Mouse (Mus musculus) MEL (cell line): ENCODE measurements around the gene Mkrn1. TPM values are rescaled to one million over a fixed set of nuclear protein-coding genes. Genes with fewer than 3 reads are reported as not detected.

ENCODE experiments used
- DNase-seq: peaks from one replicate; pipeline ENCODE4 v3.0.0; 2011; ENCODE audit warnings: low read depth, low spot score
- H3K27ac ChIP-seq: 2 replicates; pipeline ENCODE4 v1.5.1; 2012; ENCODE audit warnings: low read depth, mild to moderate bottlenecking, control low read depth, low read length, moderate library complexity; ENCODE audit not compliant: control insufficient read depth
- H3K27me3 ChIP-seq, 2 experiments: fragments of 150-350 bp in 1 of 2; sonication (generic) in 1 of 2; 2 replicates each; pipeline ENCODE4 v1.6.1; 2012; ENCODE audit warnings: low read length in 2 of 2, mild to moderate bottlenecking in 2 of 2, improper control_type of control experiment in 1 of 2, moderate library complexity in 1 of 2; ENCODE audit not compliant: insufficient read depth in 2 of 2, control insufficient read depth in 1 of 2
- H3K36me3 ChIP-seq, 2 experiments: 2 replicates each; pipeline ENCODE4 v1.6.1; 2012 to 2014; ENCODE audit warnings: low read length in 2 of 2, improper control_type of control experiment in 1 of 2, inconsistent platforms in 1 of 2, mild to moderate bottlenecking in 1 of 2; ENCODE audit not compliant: insufficient read depth in 2 of 2, control insufficient read depth in 1 of 2
- H3K4me1 ChIP-seq, 2 experiments: fragments of 150-350 bp in 1 of 2; sonication (generic) in 1 of 2; 2 replicates each; pipeline ENCODE4 v1.6.1; 2012; ENCODE audit warnings: low read length in 2 of 2, improper control_type of control experiment in 1 of 2, mild to moderate bottlenecking in 1 of 2; ENCODE audit not compliant: insufficient read depth in 2 of 2, control insufficient read depth in 1 of 2
- H3K4me3 ChIP-seq, 2 experiments: fragments of 150-350 bp in 1 of 2; sonication (generic) in 1 of 2; 2 replicates each; pipeline ENCODE4 v1.5.1; 2012; ENCODE audit warnings: low read depth in 2 of 2, low read length in 2 of 2, mild to moderate bottlenecking in 2 of 2, moderate library complexity in 2 of 2, control low read depth in 1 of 2, improper control_type of control experiment in 1 of 2; ENCODE audit not compliant: control insufficient read depth in 1 of 2, insufficient read depth in 1 of 2
- H3K79me2 ChIP-seq: 2 replicates; pipeline ENCODE4 v1.6.1; 2012; ENCODE audit warnings: mild to moderate bottlenecking, low read length, moderate library complexity; ENCODE audit not compliant: control insufficient read depth, poor library complexity, insufficient read depth
- H3K9ac ChIP-seq: 2 replicates; pipeline ENCODE4 v1.6.1; 2012; ENCODE audit warnings: low read depth, mild to moderate bottlenecking, control low read depth, low read length, moderate library complexity; ENCODE audit not compliant: control insufficient read depth, poor library complexity, severe bottlenecking
- H3K9me3 ChIP-seq: fragments of 150-350 bp; sonication (generic); replicated peaks from 2 replicates; pipeline ENCODE4 v1.6.1; 2012; ENCODE audit warnings: mild to moderate bottlenecking, low read length, improper control_type of control experiment, moderate library complexity; ENCODE audit not compliant: insufficient read depth
- CHD1 ChIP-seq: IDR thresholded peaks from 2 replicates; pipeline ENCODE4 v1.6.1; 2012; ENCODE audit warnings: low read depth, mild to moderate bottlenecking, inconsistent platforms, low read length, improper control_type of control experiment
- CTCF ChIP-seq, 3 experiments: IDR thresholded peaks in 2 of 3; conservative IDR thresholded peaks in 1 of 3; 2 replicates each; pipeline ENCODE4 v1.5.1; 2011 to 2012; ENCODE audit warnings: low read length in 3 of 3, low read depth in 2 of 3, mild to moderate bottlenecking in 2 of 3, improper control_type of control experiment in 1 of 3, inconsistent platforms in 1 of 3, mixed read lengths in 1 of 3, moderate library complexity in 1 of 3; ENCODE audit not compliant: control insufficient read depth in 1 of 3, insufficient read depth in 1 of 3, poor library complexity in 1 of 3, severe bottlenecking in 1 of 3
- E2F4 ChIP-seq: IDR thresholded peaks from 2 replicates; pipeline ENCODE4 v1.6.1; 2011; ENCODE audit warnings: low read depth, low read length, improper control_type of control experiment, borderline replicate concordance
- ELF1 ChIP-seq: IDR thresholded peaks from 2 replicates; pipeline ENCODE4 v1.6.1; 2014; ENCODE audit warnings: low read depth, mild to moderate bottlenecking, inconsistent platforms, low read length, improper control_type of control experiment, moderate library complexity
- ETS1 ChIP-seq: IDR thresholded peaks from 2 replicates; pipeline ENCODE4 v1.6.1; 2012; ENCODE audit warnings: low read depth, mild to moderate bottlenecking, inconsistent platforms, low read length, improper control_type of control experiment, moderate library complexity
- GATA1 ChIP-seq: IDR thresholded peaks from 2 replicates; pipeline ENCODE4 v1.6.1; 2011; ENCODE audit warnings: low read depth, low read length, improper control_type of control experiment
- HCFC1 ChIP-seq: IDR thresholded peaks from 2 replicates; pipeline ENCODE4 v1.6.1; 2012; ENCODE audit warnings: low read depth, mild to moderate bottlenecking, inconsistent platforms, low read length, improper control_type of control experiment, moderate library complexity
- KAT2A ChIP-seq: conservative IDR thresholded peaks from 2 replicates; pipeline ENCODE4 v1.6.1; 2012; ENCODE audit warnings: low read depth, low read length, improper control_type of control experiment, inconsistent platforms
- MAFK ChIP-seq: IDR thresholded peaks from 2 replicates; pipeline ENCODE4 v1.6.1; 2011; ENCODE audit warnings: low read depth, mild to moderate bottlenecking, low read length, improper control_type of control experiment, borderline replicate concordance
- MEF2A ChIP-seq: IDR thresholded peaks from 2 replicates; pipeline ENCODE4 v1.6.1; 2014; ENCODE audit warnings: low read depth, mild to moderate bottlenecking, inconsistent platforms, low read length, improper control_type of control experiment; ENCODE audit not compliant: poor library complexity, insufficient replicate concordance, severe bottlenecking; ENCODE audit errors: extremely low read depth
- MXI1 ChIP-seq: IDR thresholded peaks from 2 replicates; pipeline ENCODE4 v1.6.1; 2011; ENCODE audit warnings: mild to moderate bottlenecking, low read depth, low read length, improper control_type of control experiment
- MYB ChIP-seq: IDR thresholded peaks from 2 replicates; pipeline ENCODE4 v1.6.1; 2011; ENCODE audit warnings: mild to moderate bottlenecking, low read depth, low read length, improper control_type of control experiment
- MYC ChIP-seq: IDR thresholded peaks from 2 replicates; pipeline ENCODE4 v1.6.1; 2011; ENCODE audit warnings: low read depth, mild to moderate bottlenecking, low read length, improper control_type of control experiment, moderate library complexity
- NELFE ChIP-seq: IDR thresholded peaks from 2 replicates; pipeline ENCODE4 v1.6.1; 2011; ENCODE audit warnings: low read depth, low read length, improper control_type of control experiment
- POLR2A ChIP-seq, 2 experiments: IDR thresholded peaks; 2 replicates each; pipeline ENCODE4 v1.6.1; 2011 to 2012; ENCODE audit warnings: low read length in 2 of 2, mild to moderate bottlenecking in 2 of 2, control low read depth in 1 of 2, improper control_type of control experiment in 1 of 2, low read depth in 1 of 2, moderate library complexity in 1 of 2; ENCODE audit not compliant: control insufficient read depth in 1 of 2, insufficient read depth in 1 of 2, poor library complexity in 1 of 2
- POLR2AphosphoS5 ChIP-seq: IDR thresholded peaks from 2 replicates; pipeline ENCODE4 v1.6.1; 2012; ENCODE audit warnings: low read depth, borderline replicate concordance, mild to moderate bottlenecking, inconsistent platforms, low read length, moderate library complexity, mixed read lengths
- RAD21 ChIP-seq: IDR thresholded peaks from 2 replicates; pipeline ENCODE4 v1.6.1; 2011; ENCODE audit warnings: mild to moderate bottlenecking, low read depth, low read length, improper control_type of control experiment
- SIN3A ChIP-seq: IDR thresholded peaks from 2 replicates; pipeline ENCODE4 v1.6.1; 2012; ENCODE audit warnings: low read length, improper control_type of control experiment, inconsistent platforms
- SMC3 ChIP-seq: IDR thresholded peaks from 2 replicates; pipeline ENCODE4 v1.6.1; 2011; ENCODE audit warnings: low read depth, low read length, improper control_type of control experiment
- TBP ChIP-seq: IDR thresholded peaks from 2 replicates; pipeline ENCODE4 v1.8.0; 2011; ENCODE audit warnings: low read depth, low read length, improper control_type of control experiment
- TCF12 ChIP-seq: IDR thresholded peaks from 2 replicates; pipeline ENCODE4 v1.6.1; 2014; ENCODE audit warnings: low read depth, mild to moderate bottlenecking, inconsistent platforms, low read length, improper control_type of control experiment, moderate library complexity
- USF1 ChIP-seq: IDR thresholded peaks from 2 replicates; pipeline ENCODE4 v1.6.1; 2014; ENCODE audit warnings: low read depth, mild to moderate bottlenecking, inconsistent platforms, low read length, improper control_type of control experiment, moderate library complexity
- ZC3H11A ChIP-seq: IDR thresholded peaks from 2 replicates; pipeline ENCODE4 v1.6.1; 2012; ENCODE audit warnings: low read depth, mild to moderate bottlenecking, inconsistent platforms, low read length, improper control_type of control experiment
- ZMIZ1 ChIP-seq: IDR thresholded peaks from 2 replicates; pipeline ENCODE4 v1.6.1; 2012; ENCODE audit warnings: low read depth, mild to moderate bottlenecking, inconsistent platforms, low read length, improper control_type of control experiment, moderate library complexity
- ZNF384 ChIP-seq: IDR thresholded peaks from 2 replicates; pipeline ENCODE4 v1.6.1; 2012; ENCODE audit warnings: low read depth, mild to moderate bottlenecking, inconsistent platforms, low read length, improper control_type of control experiment
- polyA plus RNA-seq, 2 experiments: library from polyadenylated mRNA; stranded (reverse) in 1 of 2; unstranded in 1 of 2; fragments of >175 nt in 1 of 2; fragments of >200 nt in 1 of 2; gene quantifications; 2 replicates each; pipeline versions ENCODE4 v1.2.1 to v1.2.4; 2012; ENCODE audit warnings: low replicate concordance in 2 of 2, low read depth in 1 of 2; ENCODE audit not compliant: insufficient read length in 2 of 2, insufficient read depth in 1 of 2, missing spikeins in 1 of 2
- total RNA-seq: library from RNA; depleted of rRNA; stranded (reverse); fragments of 300-350 nt; gene quantifications from 2 replicates; pipeline ENCODE4 v1.2.3, GENCODE M21; 2012

Gene Mkrn1
- total and polyA plus RNA-seq, 3 experiments = 57.4 to 58.1 TPM; not detected in 1

- TF ChIP-seq MYB = no peak
- TF ChIP-seq ZNF384 = peak; percentile 81
- TF ChIP-seq NELFE = no peak
- peak; percentile 78 to 84 (median 81) for TF ChIP-seq CTCF (IDR thresholded peaks at IDR 0.05 in 2 of 3, conservative IDR thresholded peaks at IDR 0.05 in 1 of 3; ENCODE audit: control insufficient read depth in 1 of 3, insufficient read depth in 1 of 3, low read depth in 2 of 3, low read length in 3 of 3, poor library complexity in 1 of 3, severe bottlenecking in 1 of 3)
- no peak for TF ChIP-seq CHD1
- TF ChIP-seq SMC3 = peak; percentile 72
- peak; percentile 60; the same call in 1 of the 2 replicates for TF ChIP-seq ZC3H11A
- TF ChIP-seq ZMIZ1 = no peak
- peak; percentile 70 for TF ChIP-seq RAD21
- no peak for TF ChIP-seq KAT2A
- TF ChIP-seq MAFK = no peak
- no peak for TF ChIP-seq ETS1
- peaks cover 29% of the 10 kb centered on the region for H3K79me2 ChIP-seq
- no peak overlapping the region for H3K4me3 ChIP-seq
- no peaks in the 10 kb centered on the region for H3K27me3 ChIP-seq
- peaks cover 0 to 12% of the 10 kb centered on the region in 2 experiments; a peak in 2 of 4 replicates for H3K36me3 ChIP-seq
- H3K27ac ChIP-seq = no peak overlapping the region
- no peaks in the 10 kb centered on the region for H3K9me3 ChIP-seq
- H3K9ac ChIP-seq = no peak overlapping the region
- peak; percentile 90 for DNase-seq
- H3K4me1 ChIP-seq = peaks cover 6 to 9% of the 10 kb centered on the region in 2 experiments
Observed at GRCm38 (mm10) chr6:39415762-39416161, 4.5 kb downstream of the Mkrn1 start.

GRCm38 (mm10) chr6:39414106-39414505 lies 6.2 kb downstream of the Mkrn1 start:
- Histone ChIP-seq H3K4me3 (no peak overlapping the region), H3K36me3 (peaks cover 3 to 12% of the 10 kb centered on the region in 2 experiments; a peak in 3 of 4 replicates), H3K9ac (no peak overlapping the region)

DNA sequence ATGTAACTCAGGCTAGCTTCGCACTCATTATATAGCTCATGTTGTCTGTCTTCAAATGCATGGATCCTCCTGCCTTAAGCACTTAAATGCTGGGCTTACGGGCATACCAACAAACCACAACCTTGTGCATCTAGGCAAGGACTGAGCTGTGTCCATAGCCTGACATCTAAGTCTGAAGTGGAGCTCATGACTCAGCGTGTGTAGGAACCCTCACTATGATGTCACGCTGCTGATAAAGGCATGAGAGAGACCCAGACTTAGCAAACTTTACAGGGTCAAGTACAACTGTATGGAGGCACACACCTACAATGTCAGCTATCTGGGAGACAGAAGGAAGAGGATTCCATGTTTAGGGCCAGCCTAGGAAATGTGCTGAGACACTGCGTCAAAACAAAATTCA lies 13.8 kb downstream of the Mkrn1 start:
- Histone ChIP-seq H3K4me1 (peaks cover 0 to 9% of the 10 kb centered on the region in 2 experiments; a peak in 2 of 4 replicates), H3K36me3 (peaks cover 3 to 9% of the 10 kb centered on the region in 2 experiments; a peak in 3 of 4 replicates), H3K27me3 (no peaks in the 10 kb centered on the region), H3K79me2 (peaks cover 1% of the 10 kb centered on the region; the same call in 1 of the 2 replicates), H3K27ac (no peak overlapping the region), H3K9ac (no peak overlapping the region), H3K9me3 (no peaks in the 10 kb centered on the region), H3K4me3 (no peak overlapping the region)
- peak; percentile 61 for DNase-seq
- TF ChIP-seq HCFC1 = no peak
- no peak for TF ChIP-seq SIN3A
- no peak for TF ChIP-seq MXI1
- no peak for TF ChIP-seq CTCF (IDR thresholded peaks at IDR 0.05 in 2 of 3, conservative IDR thresholded peaks at IDR 0.05 in 1 of 3; ENCODE audit: control insufficient read depth in 1 of 3, insufficient read depth in 1 of 3, low read depth in 2 of 3, low read length in 3 of 3, poor library complexity in 1 of 3, severe bottlenecking in 1 of 3)
- no peak for TF ChIP-seq USF1
- TF ChIP-seq POLR2AphosphoS5 = no peak
- TF ChIP-seq E2F4 = no peak
- no peak for TF ChIP-seq ELF1
- TF ChIP-seq ETS1 = 0 out of 2 replicates have a peak, but pooled peaks have one; percentile 11
- 0 out of 2 replicates have a peak, but pooled peaks have one; percentile 5 for TF ChIP-seq TBP
- no peak for TF ChIP-seq MEF2A
- no peak for TF ChIP-seq TCF12
- no peak for TF ChIP-seq MYC
- no peak for TF ChIP-seq POLR2A (IDR thresholded peaks at IDR 0.05; ENCODE audit: control insufficient read depth in 1 of 2, insufficient read depth in 1 of 2, low read depth in 1 of 2, low read length in 2 of 2, poor library complexity in 1 of 2)
- TF ChIP-seq GATA1 = peak; percentile 53; the same call in 1 of the 2 replicates

More at GRCm38 (mm10) chr6:39414106-39414505, 6.2 kb downstream of the Mkrn1 start:
- Histone ChIP-seq H3K27me3 (no peaks in the 10 kb centered on the region), H3K9me3 (no peaks in the 10 kb centered on the region), H3K79me2 (peaks cover 24% of the 10 kb centered on the region), H3K27ac (no peak overlapping the region), H3K4me1 (peaks cover 6 to 8% of the 10 kb centered on the region in 2 experiments)
- no peak for DNase-seq
- TF ChIP-seq RAD21 (peak; percentile 30), ZC3H11A (no peak), CTCF (IDR thresholded peaks at IDR 0.05 in 2 of 3, conservative IDR thresholded peaks at IDR 0.05 in 1 of 3; ENCODE audit: control insufficient read depth in 1 of 3, insufficient read depth in 1 of 3, low read depth in 2 of 3, low read length in 3 of 3, poor library complexity in 1 of 3, severe bottlenecking in 1 of 3) (peak in 1 of 3 experiments; percentile 38; a peak in 2 of 6 replicates)
